Mouse (Mus musculus) ES-Bruce4 (cell line): ENCODE results near the gene Cox11. TPM values are rescaled to one million over a fixed set of nuclear protein-coding genes. Genes with fewer than 3 reads are reported as not detected.

Experiments
- H3K27ac ChIP-seq: 2 replicates; pipeline ENCODE4 v1.5.1; 2012; ENCODE audit warnings: low read length, inconsistent platforms; ENCODE audit not compliant: insufficient read depth
- H3K27me3 ChIP-seq: 2 replicates; pipeline ENCODE4 v1.6.1; 2012; ENCODE audit warnings: mild to moderate bottlenecking, low read length, inconsistent platforms; ENCODE audit not compliant: control insufficient read depth, poor library complexity, insufficient read depth, severe bottlenecking
- H3K36me3 ChIP-seq: 2 replicates; pipeline ENCODE4 v1.6.1; 2012; ENCODE audit warnings: inconsistent platforms, mild to moderate bottlenecking, low read length, moderate library complexity; ENCODE audit not compliant: control insufficient read depth, poor library complexity, insufficient read depth, severe bottlenecking
- H3K4me1 ChIP-seq: one replicate; pipeline ENCODE4 v1.8.1; 2011; ENCODE audit warnings: low read length; ENCODE audit not compliant: control insufficient read depth, insufficient read depth
- H3K4me3 ChIP-seq: 2 replicates; pipeline ENCODE4 v1.5.1; 2011; ENCODE audit warnings: low read depth, mild to moderate bottlenecking, low read length
- H3K9ac ChIP-seq: 2 replicates; pipeline ENCODE4 v1.6.1; 2012; ENCODE audit warnings: low read depth, mild to moderate bottlenecking, inconsistent platforms; ENCODE audit not compliant: poor library complexity, severe bottlenecking
- H3K9me3 ChIP-seq: replicated peaks from 2 replicates; pipeline ENCODE4 v1.6.1; 2012; ENCODE audit warnings: mild to moderate bottlenecking, low read length, inconsistent platforms; ENCODE audit not compliant: control insufficient read depth, poor library complexity, insufficient read depth, severe bottlenecking
- CTCF ChIP-seq: IDR thresholded peaks from one replicate; pipeline ENCODE4 v1.8.1; 2011; ENCODE audit warnings: low read depth, low read length
- EP300 ChIP-seq: IDR thresholded peaks from 2 replicates; pipeline ENCODE4 v1.6.1; 2011; ENCODE audit warnings: low read depth, low read length; ENCODE audit not compliant: insufficient read depth
- POLR2A ChIP-seq: IDR thresholded peaks from one replicate; pipeline ENCODE4 v1.8.1; 2011; ENCODE audit warnings: low read length; ENCODE audit not compliant: insufficient read depth
- polyA plus RNA-seq: library from polyadenylated mRNA; stranded (reverse); fragments of >200 nt; gene quantifications from 2 replicates; pipeline ENCODE4 v1.2.4, GENCODE M21; 2011; ENCODE audit warnings: low read depth; ENCODE audit not compliant: missing spikeins, insufficient read depth, insufficient read length

The Cox11 gene
- polyA plus RNA-seq = 28.1 and 28.3 TPM in 2 replicates

GRCm38 (mm10) chr11:90637440-90638311 is at the start of gene Cox11, which contains the start of gene Stxbp4:
Cox11 (plus strand) TSS chr11:90638173.
Stxbp4 (minus strand) TSS chr11:90638084.
- Histone ChIP-seq H3K36me3 (peaks cover 6% of the 10 kb centered on the region), H3K9me3 (no peaks in the 10 kb centered on the region), H3K27me3 (no peaks in the 10 kb centered on the region), H3K9ac (peak within 1 kb of the TSS; percentile 96), H3K4me3 (peak within 1 kb of the TSS; percentile 91), H3K27ac (peak within 1 kb of the TSS; percentile 8; the same call in 1 of the 2 replicates), H3K4me1 (no peaks in the 10 kb centered on the region)
- no peak for TF ChIP-seq EP300
- TF ChIP-seq CTCF = peak; percentile 11
- peak; percentile 76 for TF ChIP-seq POLR2A

- Histone ChIP-seq H3K4me1 (no peaks in the 10 kb centered on the region), H3K27me3 (no peaks in the 10 kb centered on the region), H3K9ac (no peak overlapping the region), H3K27ac (no peak overlapping the region), H3K4me3 (no peak overlapping the region), H3K36me3 (no peaks in the 10 kb centered on the region; the same call in 1 of the 2 replicates), H3K9me3 (no peaks in the 10 kb centered on the region)
- TF ChIP-seq POLR2A (no peak), EP300 (no peak), CTCF (no peak)
These were observed 47.0 kb upstream of the Cox11 start for GRCm38 (mm10) chr11:90590996-90591395.

GRCm38 (mm10) chr11:90595826-90596225 is 42.1 kb upstream of the Cox11 start:
- no peak overlapping the region for H3K9ac ChIP-seq
- no peak for TF ChIP-seq POLR2A
- TF ChIP-seq CTCF = no peak
- TF ChIP-seq EP300 = no peak
- H3K27me3 ChIP-seq = no peaks in the 10 kb centered on the region
- no peaks in the 10 kb centered on the region for H3K4me1 ChIP-seq
- H3K9me3 ChIP-seq = no peaks in the 10 kb centered on the region
- H3K27ac ChIP-seq = no peak overlapping the region
- no peak overlapping the region for H3K4me3 ChIP-seq
- H3K36me3 ChIP-seq = no peaks in the 10 kb centered on the region; the same call in 1 of the 2 replicates

- Histone ChIP-seq H3K27me3 (no peaks in the 10 kb centered on the region), H3K4me3 (no peak overlapping the region), H3K27ac (no peak overlapping the region), H3K36me3 (peaks cover 3% of the 10 kb centered on the region), H3K9me3 (no peaks in the 10 kb centered on the region), H3K4me1 (no peaks in the 10 kb centered on the region), H3K9ac (no peak overlapping the region)
- TF ChIP-seq EP300 (no peak), CTCF (no peak), POLR2A (no peak)
These were observed 34.9 kb upstream of the Cox11 start for GRCm38 (mm10) chr11:90603066-90603465.

GRCm38 (mm10) chr11:90612118-90612517 is 25.9 kb upstream of the Cox11 start:
- Histone ChIP-seq H3K9me3 (no peaks in the 10 kb centered on the region), H3K4me1 (no peaks in the 10 kb centered on the region), H3K9ac (no peak overlapping the region), H3K27ac (no peak overlapping the region), H3K4me3 (no peak overlapping the region), H3K36me3 (no peaks in the 10 kb centered on the region; the same call in 1 of the 2 replicates), H3K27me3 (no peaks in the 10 kb centered on the region)
- no peak for TF ChIP-seq POLR2A
- TF ChIP-seq CTCF = no peak
- no peak for TF ChIP-seq EP300

GRCm38 (mm10) chr11:90614743-90615142 is 23.2 kb upstream of the Cox11 start:
- no peak overlapping the region for H3K4me3 ChIP-seq
- H3K9ac ChIP-seq = no peak overlapping the region
- no peak for TF ChIP-seq EP300
- H3K9me3 ChIP-seq = no peaks in the 10 kb centered on the region
- H3K36me3 ChIP-seq = no peaks in the 10 kb centered on the region; the same call in 1 of the 2 replicates
- H3K4me1 ChIP-seq = no peaks in the 10 kb centered on the region
- no peaks in the 10 kb centered on the region for H3K27me3 ChIP-seq
- H3K27ac ChIP-seq = no peak overlapping the region
